Mouse (Mus musculus) stomach, embryonic 16.5 days (tissue): ENCODE results near the gene Sema3d. TPM values are rescaled to one million over a fixed set of nuclear protein-coding genes. Genes with fewer than 3 reads are reported as not detected.

Source experiments
- ATAC-seq: fragments of 200-750 bp; cut with Nextera tagmentation; 2 replicates; pipeline ENCODE4 v1.8.0; 2017; ENCODE audit warnings: moderate number of reproducible peaks, moderate TSS enrichment; ENCODE audit not compliant: insufficient read depth, low FRiP score
- H3K27ac ChIP-seq: fragments of 300-500 bp; sonication (generic); 2 replicates; pipeline ENCODE4 v1.5.1; 2014; ENCODE audit warnings: low read length
- H3K27me3 ChIP-seq: fragments of 300-500 bp; sonication (generic); 2 replicates; pipeline ENCODE4 v1.6.1; 2014; ENCODE audit warnings: low read length, control low read depth, mixed read lengths; ENCODE audit not compliant: control insufficient read depth, insufficient read depth
- H3K36me3 ChIP-seq: fragments of 300-500 bp; sonication (generic); 2 replicates; pipeline ENCODE4 v1.6.1; 2014; ENCODE audit warnings: low read length; ENCODE audit not compliant: control insufficient read depth, insufficient read depth
- H3K4me1 ChIP-seq: fragments of 300-500 bp; sonication (generic); 2 replicates; pipeline ENCODE4 v1.6.1; 2014; ENCODE audit warnings: low read length, control low read depth, mixed read lengths; ENCODE audit not compliant: control insufficient read depth, insufficient read depth
- H3K4me2 ChIP-seq: fragments of 300-500 bp; sonication (generic); 2 replicates; pipeline ENCODE4 v1.6.1; 2014; ENCODE audit warnings: low read depth, low read length, mixed read lengths
- H3K4me3 ChIP-seq: fragments of 300-500 bp; sonication (generic); replicated peaks from 2 replicates; pipeline ENCODE4 v1.5.1; 2014; ENCODE audit warnings: mild to moderate bottlenecking, low read length
- H3K9ac ChIP-seq: fragments of 300-500 bp; sonication (generic); 2 replicates; pipeline ENCODE4 v1.6.1; 2014; ENCODE audit warnings: low read length
- H3K9me3 ChIP-seq: fragments of 300-500 bp; sonication (generic); replicated peaks from 2 replicates; pipeline ENCODE4 v1.6.1; 2016; ENCODE audit warnings: low read length, control low read depth; ENCODE audit not compliant: control insufficient read depth
- WGBS: fragments of 180-500 bp; shearing (Covaris S2); extraction: QIAGEN DNeasy Blood & Tissue Kit; methylation state at CpG from one replicate; pipeline ENCODE4 v1.1.7; 2014; 5-methylcytosine and 5-hydroxymethylcytosine counted together
- polyA plus RNA-seq: library from polyadenylated mRNA; unstranded; fragments of >200 nt; fragmentation: Nextera tagmentation; extraction: Ambion mirVana; gene quantifications from 2 replicates; pipeline ENCODE4 v1.2.1, GENCODE M21; 2015

Gene Sema3d
- polyA plus RNA-seq, 1 experiment from 2014 or later: 19.4 TPM

DNA sequence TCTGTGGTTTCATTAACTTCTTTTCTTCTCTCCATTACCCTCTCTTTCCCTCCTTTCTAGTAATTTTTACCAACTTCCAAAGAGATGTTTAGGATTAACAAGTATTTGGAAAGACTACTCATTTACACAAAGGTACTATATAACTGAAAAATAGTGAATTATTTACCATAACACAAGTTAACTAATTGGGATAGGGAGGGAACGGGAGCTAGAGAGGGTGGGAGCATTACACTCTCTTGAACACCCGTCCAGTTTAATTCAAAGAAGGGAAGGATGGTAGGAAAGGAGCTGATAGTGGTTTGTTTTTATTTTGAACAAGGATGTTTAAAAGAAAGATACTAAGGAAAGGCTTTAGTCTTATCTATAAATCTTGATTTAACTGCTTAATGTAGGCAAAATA, 104.7 kb downstream of the Sema3d start:
- H3K27me3 ChIP-seq: no peaks in the 10 kb centered on the region
- no peak overlapping the region for H3K9ac ChIP-seq
- no peak overlapping the region for H3K27ac ChIP-seq
- H3K4me3 ChIP-seq: no peak overlapping the region
- WGBS: 76% methylated on average over 2 of the region's 2 CpGs
- no peak for ATAC-seq
- no peaks in the 10 kb centered on the region for H3K4me1 ChIP-seq
- no peaks in the 10 kb centered on the region for H3K36me3 ChIP-seq
- no peaks in the 10 kb centered on the region for H3K9me3 ChIP-seq
- no peak overlapping the region for H3K4me2 ChIP-seq

DNA sequence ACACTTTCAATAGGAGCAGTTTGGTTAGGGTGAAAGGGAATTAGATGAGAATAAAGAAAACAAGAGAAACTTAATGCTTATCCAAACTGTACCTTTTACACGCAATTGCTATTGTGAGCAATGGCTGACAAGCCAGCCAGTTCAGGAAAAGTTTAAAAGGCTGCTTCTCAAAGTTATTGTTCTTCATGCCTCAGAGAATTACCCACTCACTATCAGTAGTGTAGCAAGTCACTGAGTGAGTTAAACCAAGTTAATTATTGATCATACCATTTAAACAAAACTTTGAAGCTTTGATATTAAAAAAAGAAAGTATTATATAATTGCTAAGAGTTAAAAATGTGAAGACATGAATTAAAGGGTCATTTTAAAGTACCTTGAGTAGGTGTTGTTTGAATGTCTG, 108.5 kb downstream of the Sema3d start:
- Histone ChIP-seq H3K9me3 (no peaks in the 10 kb centered on the region), H3K9ac (no peak overlapping the region), H3K4me3 (no peak overlapping the region), H3K27ac (no peak overlapping the region), H3K36me3 (no peaks in the 10 kb centered on the region), H3K27me3 (no peaks in the 10 kb centered on the region), H3K4me2 (no peak overlapping the region), H3K4me1 (no peaks in the 10 kb centered on the region)
- WGBS: 45% methylated on average over 1 of the region's 1 CpGs
- no peak for ATAC-seq

DNA sequence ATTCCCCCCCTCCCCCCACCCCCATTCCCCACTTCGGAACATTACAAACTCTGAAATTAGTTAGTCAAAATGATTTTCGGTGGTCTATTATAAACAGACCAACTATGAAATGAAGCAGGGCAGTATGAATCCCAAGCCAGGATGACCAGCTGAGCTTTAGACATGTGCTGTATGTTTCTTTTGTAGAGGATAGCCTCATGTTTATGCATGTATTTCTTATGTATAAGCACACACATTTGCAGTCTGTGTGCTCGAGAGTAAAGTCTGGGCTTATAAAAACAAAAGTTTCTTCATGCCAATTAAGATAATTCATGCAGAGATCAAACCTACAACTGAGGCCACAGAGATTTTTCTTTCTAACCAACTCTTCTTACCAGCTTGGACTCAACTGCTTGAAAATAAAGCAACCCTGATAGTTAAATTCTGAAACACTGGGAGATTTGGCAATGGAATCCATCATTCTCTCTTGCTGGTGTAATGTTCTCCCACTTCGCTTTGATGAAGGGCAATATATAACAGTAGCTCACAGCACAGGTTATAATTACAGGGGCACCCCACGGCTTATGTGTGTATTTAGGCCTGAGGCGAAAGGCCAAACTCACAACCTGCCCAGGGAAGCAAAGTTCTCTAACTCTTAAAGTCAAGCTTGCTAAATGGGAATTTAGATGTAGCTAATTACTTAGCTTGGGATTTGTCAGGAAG, 115.2 kb downstream of the Sema3d start:
- no peaks in the 10 kb centered on the region for H3K9me3 ChIP-seq
- H3K4me3 ChIP-seq: no peak overlapping the region
- no peaks in the 10 kb centered on the region for H3K27me3 ChIP-seq
- 0 out of 2 replicates have a peak, but pooled peaks cover 3% of the 10 kb centered on the region for H3K4me1 ChIP-seq
- H3K36me3 ChIP-seq: no peaks in the 10 kb centered on the region
- no peak overlapping the region for H3K9ac ChIP-seq
- H3K4me2 ChIP-seq: no peak overlapping the region
- no peak for ATAC-seq
- WGBS: 67% methylated on average over 6 of the region's 6 CpGs
- H3K27ac ChIP-seq: no peak overlapping the region

DNA sequence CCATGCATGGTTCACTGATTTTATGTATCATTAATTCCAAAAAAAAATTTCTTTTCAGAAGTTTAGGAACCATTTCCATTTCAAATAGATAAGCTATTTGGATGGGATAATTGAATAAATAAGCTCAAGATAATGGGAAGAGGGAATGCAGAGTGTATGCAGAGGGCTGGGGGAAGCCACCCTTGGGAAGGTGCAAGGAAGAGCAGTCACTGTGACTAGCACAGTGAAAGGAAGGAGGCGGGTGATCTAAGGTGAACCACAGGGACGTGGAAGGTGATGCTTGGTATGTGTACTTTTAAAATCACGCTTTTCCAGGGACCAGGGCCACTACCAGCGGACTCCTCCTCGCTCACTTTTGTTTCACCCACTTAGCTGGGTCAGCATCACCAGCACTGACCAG, 115.9 kb downstream of the Sema3d start:
- Histone ChIP-seq H3K4me1 (0 out of 2 replicates have a peak, but pooled peaks cover 3% of the 10 kb centered on the region), H3K27ac (no peak overlapping the region), H3K9ac (no peak overlapping the region), H3K4me2 (no peak overlapping the region), H3K9me3 (no peaks in the 10 kb centered on the region), H3K27me3 (no peaks in the 10 kb centered on the region), H3K36me3 (no peaks in the 10 kb centered on the region), H3K4me3 (no peak overlapping the region)
- ATAC-seq: no peak
- WGBS: 89% methylated on average over 5 of the region's 5 CpGs

DNA sequence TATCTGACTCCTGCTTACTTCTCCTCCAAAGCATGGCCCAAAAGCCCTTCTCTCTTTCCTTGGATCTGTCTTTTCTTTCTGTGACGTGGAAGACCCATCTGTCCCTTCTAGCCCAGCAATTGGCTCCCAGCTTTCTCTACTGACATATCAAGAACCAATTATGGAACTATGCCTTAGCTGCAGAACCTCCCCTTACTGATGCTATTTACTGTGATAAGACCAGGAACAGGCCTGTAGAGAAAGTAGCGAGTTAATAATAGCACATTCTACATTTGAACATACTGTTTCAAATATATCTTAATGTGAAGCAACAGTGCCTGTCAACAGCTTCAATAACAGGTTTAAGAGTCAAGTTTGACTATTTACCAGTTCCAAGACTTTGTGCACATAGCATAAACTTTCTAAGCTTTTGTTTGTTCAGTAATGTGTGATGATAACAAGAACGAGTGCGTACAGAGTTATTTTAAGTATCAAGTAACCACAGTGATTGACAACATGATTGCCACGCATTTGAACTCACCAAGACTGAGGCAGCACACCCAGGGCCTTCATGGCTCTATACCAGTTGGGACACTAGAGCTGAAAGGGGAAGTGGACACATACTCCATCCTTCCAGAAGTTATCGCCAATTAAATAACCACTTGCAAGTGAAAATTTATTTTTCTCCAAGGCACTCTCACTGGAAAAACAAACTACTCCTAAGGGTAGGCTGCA, 116.8 kb downstream of the Sema3d start:
- no peaks in the 10 kb centered on the region for H3K9me3 ChIP-seq
- WGBS: 69% methylated on average over 6 of the region's 6 CpGs
- H3K4me3 ChIP-seq: no peak overlapping the region
- H3K27ac ChIP-seq: no peak overlapping the region
- H3K4me2 ChIP-seq: no peak overlapping the region
- H3K9ac ChIP-seq: no peak overlapping the region
- 0 out of 2 replicates have a peak, but pooled peaks cover 3% of the 10 kb centered on the region for H3K4me1 ChIP-seq
- H3K27me3 ChIP-seq: no peaks in the 10 kb centered on the region
- no peaks in the 10 kb centered on the region for H3K36me3 ChIP-seq
- no peak for ATAC-seq

DNA sequence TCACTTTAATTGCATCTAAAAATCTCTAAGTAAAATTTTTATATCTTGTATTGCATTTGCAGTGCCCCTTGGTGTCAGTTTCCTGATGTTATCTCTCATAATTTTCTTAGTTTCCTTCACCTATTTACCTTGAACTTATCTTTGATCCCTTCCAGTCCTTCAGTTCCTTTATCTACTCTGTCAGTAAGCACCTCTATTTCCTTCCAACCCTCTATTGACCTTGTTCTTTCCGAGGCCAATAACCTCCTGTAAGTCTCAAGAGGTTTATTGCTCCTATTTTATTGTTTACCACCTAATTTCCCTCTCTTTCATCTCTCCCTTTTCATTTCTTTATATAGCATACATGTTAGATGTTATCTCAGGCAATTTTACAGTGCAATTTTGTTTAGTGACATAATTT, 129.3 kb downstream of the Sema3d start:
- Histone ChIP-seq H3K4me3 (no peak overlapping the region), H3K9ac (no peak overlapping the region), H3K4me2 (no peak overlapping the region), H3K36me3 (no peaks in the 10 kb centered on the region), H3K27ac (no peak overlapping the region), H3K27me3 (no peaks in the 10 kb centered on the region), H3K9me3 (no peaks in the 10 kb centered on the region), H3K4me1 (peaks cover under 1% of the 10 kb centered on the region)
- WGBS: 33% methylated on average over 1 of the region's 1 CpGs
- ATAC-seq: no peak

DNA sequence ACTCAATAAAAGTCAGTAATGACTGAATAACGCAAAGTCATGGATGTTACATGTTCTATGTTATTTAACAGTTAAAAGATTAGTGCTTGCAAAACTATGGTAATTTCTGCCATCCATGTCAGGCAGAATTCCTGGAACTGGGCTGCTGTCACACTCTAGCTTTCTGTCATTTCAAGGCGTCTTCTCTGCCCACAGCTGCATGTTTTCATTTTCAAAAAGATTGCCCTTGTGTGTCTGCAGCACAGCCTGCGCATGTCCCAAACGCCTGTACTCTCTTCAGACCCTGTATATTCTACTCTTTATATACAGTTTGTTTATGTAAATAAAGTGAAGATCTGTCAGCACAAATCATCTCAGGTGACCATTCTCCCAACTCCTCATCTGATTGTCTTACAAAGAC, 132.1 kb downstream of the Sema3d start:
- Histone ChIP-seq H3K27ac (no peak overlapping the region), H3K4me3 (no peak overlapping the region), H3K27me3 (no peaks in the 10 kb centered on the region), H3K4me2 (no peak overlapping the region), H3K9ac (no peak overlapping the region), H3K9me3 (no peaks in the 10 kb centered on the region), H3K36me3 (no peaks in the 10 kb centered on the region), H3K4me1 (no peaks in the 10 kb centered on the region)
- no peak for ATAC-seq
- 77% methylated on average over 4 of the region's 4 CpGs for WGBS

DNA sequence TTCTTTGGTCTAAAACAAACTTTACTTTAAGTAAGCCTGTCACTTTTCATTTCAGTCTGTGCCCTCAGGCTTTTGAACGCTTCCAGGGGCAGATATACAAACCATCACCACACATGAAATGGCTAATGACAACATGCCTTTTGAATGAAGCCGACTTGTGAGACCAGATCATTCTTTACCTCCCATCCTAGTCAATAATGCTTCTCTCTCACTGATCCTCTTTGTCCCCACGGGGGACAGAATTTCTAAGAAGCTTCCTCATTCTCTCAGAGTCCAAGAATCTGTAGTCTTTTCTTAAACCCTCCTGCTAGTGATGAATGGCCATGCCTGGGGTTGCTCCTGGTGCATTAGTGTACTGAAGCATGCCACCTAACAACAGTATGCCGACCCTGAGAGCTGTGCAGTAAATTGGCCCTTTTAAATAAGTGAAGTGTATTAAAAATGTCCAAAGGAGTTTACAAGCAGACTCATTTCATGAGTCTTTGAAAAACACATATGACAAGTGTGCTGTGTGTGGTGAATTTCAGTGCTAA, 142.1 kb downstream of the Sema3d start:
- no peaks in the 10 kb centered on the region for H3K4me1 ChIP-seq
- H3K9ac ChIP-seq: no peak overlapping the region
- no peak overlapping the region for H3K27ac ChIP-seq
- H3K27me3 ChIP-seq: no peaks in the 10 kb centered on the region
- 14% methylated on average over 4 of the region's 4 CpGs for WGBS
- no peak overlapping the region for H3K4me3 ChIP-seq
- ATAC-seq: no peak
- no peak overlapping the region for H3K4me2 ChIP-seq
- H3K36me3 ChIP-seq: no peaks in the 10 kb centered on the region
- H3K9me3 ChIP-seq: no peaks in the 10 kb centered on the region

DNA sequence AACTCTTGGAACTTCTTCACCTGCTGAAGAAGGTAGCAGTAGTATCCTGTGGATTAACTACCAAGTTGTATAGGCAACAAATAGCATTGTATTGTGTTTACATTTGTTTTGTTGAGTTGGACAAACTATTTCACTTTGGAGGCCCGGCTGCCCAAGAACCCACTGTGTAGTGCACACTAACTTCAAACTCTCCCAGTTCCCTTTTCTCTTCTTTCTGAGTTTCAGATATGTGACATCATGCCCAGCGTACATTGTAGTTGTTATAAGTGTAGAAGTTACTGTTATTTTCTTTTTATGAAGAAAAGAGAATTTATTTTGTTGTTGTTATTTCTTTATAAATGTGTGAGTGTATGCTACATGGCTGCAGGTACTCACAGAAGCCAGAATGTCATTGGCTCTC, 145.4 kb downstream of the Sema3d start:
- 95% methylated on average over 2 of the region's 2 CpGs for WGBS
- H3K4me2 ChIP-seq: no peak overlapping the region
- no peaks in the 10 kb centered on the region for H3K27me3 ChIP-seq
- H3K4me3 ChIP-seq: no peak overlapping the region
- no peaks in the 10 kb centered on the region for H3K36me3 ChIP-seq
- H3K9me3 ChIP-seq: no peaks in the 10 kb centered on the region
- H3K9ac ChIP-seq: no peak overlapping the region
- H3K27ac ChIP-seq: no peak overlapping the region
- no peaks in the 10 kb centered on the region for H3K4me1 ChIP-seq
- no peak for ATAC-seq
